Mouse (Mus musculus) hindbrain, embryonic 16.5 days (tissue): ENCODE measurements around the gene Zfp536. TPM values are rescaled to one million over a fixed set of nuclear protein-coding genes. Genes with fewer than 3 reads are reported as not detected.

Experiments
- ATAC-seq: fragments of 200-750 bp; cut with Nextera tagmentation; 2 replicates; pipeline ENCODE4 v1.8.0; 2017; ENCODE audit warnings: moderate TSS enrichment, moderate library complexity
- H3K27ac ChIP-seq: fragments of 300-500 bp; sonication (generic); 2 replicates; pipeline ENCODE4 v1.5.1; 2014; ENCODE audit warnings: low read depth, mild to moderate bottlenecking, control low read depth, low read length, moderate library complexity
- H3K27me3 ChIP-seq: fragments of 300-500 bp; sonication (generic); replicated peaks from 2 replicates; pipeline ENCODE4 v1.6.1; 2014; ENCODE audit warnings: low read length; ENCODE audit not compliant: control insufficient read depth, insufficient read depth
- H3K36me3 ChIP-seq: fragments of 300-500 bp; sonication (generic); 2 replicates; pipeline ENCODE4 v1.6.1; 2014; ENCODE audit warnings: mild to moderate bottlenecking, low read length, moderate library complexity, mixed read lengths; ENCODE audit not compliant: control insufficient read depth, insufficient read depth
- H3K4me1 ChIP-seq: fragments of 300-500 bp; sonication (generic); 2 replicates; pipeline ENCODE4 v1.6.1; 2014; ENCODE audit warnings: low read depth, low read length; ENCODE audit not compliant: control insufficient read depth, insufficient read depth
- H3K4me2 ChIP-seq: fragments of 300-500 bp; sonication (generic); 2 replicates; pipeline ENCODE4 v1.6.1; 2014; ENCODE audit warnings: mild to moderate bottlenecking, low read length, control low read depth, moderate library complexity
- H3K4me3 ChIP-seq: fragments of 300-500 bp; sonication (generic); 2 replicates; pipeline ENCODE4 v1.5.1; 2014; ENCODE audit warnings: mild to moderate bottlenecking, low read length, control low read depth, moderate library complexity
- H3K9ac ChIP-seq: fragments of 300-500 bp; sonication (generic); 2 replicates; pipeline ENCODE4 v1.6.1; 2014; ENCODE audit warnings: low read depth, mild to moderate bottlenecking, control low read depth, low read length, moderate library complexity
- H3K9me3 ChIP-seq: fragments of 300-500 bp; sonication (generic); 2 replicates; pipeline ENCODE4 v1.6.1; 2014; ENCODE audit warnings: mild to moderate bottlenecking, low read length, moderate library complexity; ENCODE audit not compliant: control insufficient read depth
- WGBS: fragments of 180-500 bp; shearing (Covaris S2); extraction: QIAGEN DNeasy Blood & Tissue Kit; methylation state at CpG from one replicate; pipeline ENCODE4 v1.1.7; 2014; 5-methylcytosine and 5-hydroxymethylcytosine counted together
- polyA plus RNA-seq: library from polyadenylated mRNA; unstranded; fragments of >200 nt; fragmentation: Nextera tagmentation; extraction: Ambion mirVana; gene quantifications from 2 replicates; pipeline ENCODE4 v1.2.1, GENCODE M21; 2015

Zfp536 gene
- polyA plus RNA-seq, 1 experiment from 2014 or later: 28.5 TPM

- no peak for ATAC-seq
- no peaks in the 10 kb centered on the region for H3K27me3 ChIP-seq
- no peak overlapping the region for H3K27ac ChIP-seq
- peaks cover 16% of the 10 kb centered on the region for H3K4me1 ChIP-seq
- no peak overlapping the region for H3K4me3 ChIP-seq
- 71% methylated on average over 3 of the region's 3 CpGs for WGBS
- H3K4me2 ChIP-seq: no peak overlapping the region
- H3K9ac ChIP-seq: no peak overlapping the region
- no peaks in the 10 kb centered on the region for H3K9me3 ChIP-seq
- H3K36me3 ChIP-seq: no peaks in the 10 kb centered on the region
Observed at GRCm38 (mm10) chr7:37685247-37685646, 88.2 kb downstream of the Zfp536 start.

DNA sequence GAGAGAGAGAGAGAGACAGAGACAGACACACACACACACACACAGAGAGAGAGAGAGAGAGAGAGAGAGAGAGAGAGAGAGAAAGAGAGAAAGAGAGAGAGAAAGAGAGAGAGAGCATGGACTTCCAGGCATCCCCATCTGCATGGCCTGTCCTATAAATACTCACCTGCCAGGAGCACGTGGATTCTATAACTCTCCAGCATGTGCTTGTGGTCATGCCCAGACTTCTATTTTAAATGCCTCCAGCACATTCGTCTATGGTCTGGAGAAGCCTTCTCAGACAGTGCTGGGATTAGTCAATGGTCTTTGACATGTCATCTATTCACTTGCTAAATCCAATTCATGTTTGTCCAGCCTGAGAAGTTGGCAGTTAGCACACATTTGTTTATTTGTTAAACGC, 92.1 kb downstream of the Zfp536 start:
- WGBS: 57% methylated on average over 3 of the region's 3 CpGs
- no peak overlapping the region for H3K4me3 ChIP-seq
- ATAC-seq: no peak

GRCm38 (mm10) chr7:37663676-37664365, 109.6 kb downstream of the Zfp536 start:
- Histone ChIP-seq H3K4me3 (no peak overlapping the region), H3K4me2 (no peak overlapping the region), H3K36me3 (no peaks in the 10 kb centered on the region), H3K4me1 (peaks cover 11% of the 10 kb centered on the region), H3K27ac (no peak overlapping the region), H3K27me3 (no peaks in the 10 kb centered on the region), H3K9me3 (no peaks in the 10 kb centered on the region), H3K9ac (no peak overlapping the region)
- no peak for ATAC-seq
- 88% methylated on average over 7 of the region's 7 CpGs for WGBS

More for the DNA sequence above, 92.1 kb downstream of the Zfp536 start:
- H3K9me3 ChIP-seq: no peaks in the 10 kb centered on the region
- no peak overlapping the region for H3K27ac ChIP-seq
- no peaks in the 10 kb centered on the region for H3K27me3 ChIP-seq
- H3K9ac ChIP-seq: no peak overlapping the region
- H3K4me2 ChIP-seq: no peak overlapping the region
- no peaks in the 10 kb centered on the region; the same call in 1 of the 2 replicates for H3K4me1 ChIP-seq
- H3K36me3 ChIP-seq: no peaks in the 10 kb centered on the region

DNA sequence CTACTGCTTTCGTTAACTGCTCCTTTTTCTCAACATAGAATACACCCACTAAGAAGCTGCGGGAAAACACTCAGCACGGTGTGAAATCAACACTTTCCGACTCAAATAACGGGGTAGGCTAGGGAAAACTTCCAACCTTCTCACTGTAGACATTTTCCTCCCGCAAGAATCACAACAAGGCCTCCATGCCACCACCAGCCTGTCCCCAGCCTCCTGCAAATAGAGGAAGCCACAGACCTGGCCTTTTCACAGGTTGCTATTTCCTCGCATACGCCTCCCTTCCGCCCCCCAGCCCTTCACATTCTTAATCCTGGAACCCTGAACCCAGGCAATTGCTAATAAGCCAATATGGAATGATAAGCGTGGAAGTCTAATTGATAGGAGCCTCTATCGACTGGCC, 124.8 kb downstream of the Zfp536 start:
- Histone ChIP-seq H3K4me1 (peaks cover 11% of the 10 kb centered on the region), H3K27me3 (no peaks in the 10 kb centered on the region), H3K36me3 (0 out of 2 replicates have a peak, but pooled peaks cover 2% of the 10 kb centered on the region), H3K4me2 (no peak overlapping the region), H3K4me3 (no peak overlapping the region), H3K9ac (no peak overlapping the region), H3K9me3 (no peaks in the 10 kb centered on the region), H3K27ac (no peak overlapping the region)
- no peak for ATAC-seq
- 88% methylated on average over 11 of the region's 11 CpGs for WGBS

DNA sequence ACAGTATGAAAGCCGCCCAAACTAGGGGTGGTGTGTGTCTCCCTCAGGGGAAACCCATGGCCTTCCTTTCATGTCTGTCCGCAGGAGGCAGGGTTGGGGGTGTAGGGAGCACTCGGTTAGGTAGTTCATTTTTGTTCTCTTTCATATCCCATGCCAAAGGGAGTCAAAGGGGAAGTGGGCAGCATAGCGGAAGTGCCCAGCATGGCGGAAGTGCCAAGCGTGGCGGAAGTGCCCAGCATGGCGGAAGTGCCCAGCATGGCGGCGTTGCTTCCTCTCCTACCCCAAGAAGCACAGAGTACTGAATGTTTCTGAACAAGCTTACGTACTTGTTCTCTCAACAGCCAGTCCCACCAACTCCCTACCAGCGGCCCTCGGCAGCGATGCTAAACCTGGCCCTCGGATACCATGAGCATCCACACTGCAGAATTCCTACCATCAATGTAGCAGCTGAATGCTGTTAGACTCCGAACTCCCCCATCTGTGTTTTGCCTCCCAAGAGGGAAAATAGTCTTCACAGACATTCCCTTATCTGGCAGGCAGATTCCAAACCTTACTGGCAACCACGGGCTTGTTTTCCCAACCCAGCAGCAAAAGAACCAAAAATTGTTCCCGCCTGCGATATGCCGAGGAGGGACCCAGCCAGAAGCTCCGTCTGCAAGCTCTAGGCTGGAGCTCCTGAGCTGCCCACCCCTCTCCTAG, 125.4 kb downstream of the Zfp536 start:
- Histone ChIP-seq H3K27ac (no peak overlapping the region; the same call in 1 of the 2 replicates), H3K4me2 (no peak overlapping the region), H3K27me3 (no peaks in the 10 kb centered on the region), H3K36me3 (0 out of 2 replicates have a peak, but pooled peaks cover under 1% of the 10 kb centered on the region), H3K9ac (no peak overlapping the region), H3K9me3 (no peaks in the 10 kb centered on the region), H3K4me1 (peaks cover 11% of the 10 kb centered on the region), H3K4me3 (no peak overlapping the region)
- 93% methylated on average over 21 of the region's 21 CpGs for WGBS
- ATAC-seq: no peak

DNA sequence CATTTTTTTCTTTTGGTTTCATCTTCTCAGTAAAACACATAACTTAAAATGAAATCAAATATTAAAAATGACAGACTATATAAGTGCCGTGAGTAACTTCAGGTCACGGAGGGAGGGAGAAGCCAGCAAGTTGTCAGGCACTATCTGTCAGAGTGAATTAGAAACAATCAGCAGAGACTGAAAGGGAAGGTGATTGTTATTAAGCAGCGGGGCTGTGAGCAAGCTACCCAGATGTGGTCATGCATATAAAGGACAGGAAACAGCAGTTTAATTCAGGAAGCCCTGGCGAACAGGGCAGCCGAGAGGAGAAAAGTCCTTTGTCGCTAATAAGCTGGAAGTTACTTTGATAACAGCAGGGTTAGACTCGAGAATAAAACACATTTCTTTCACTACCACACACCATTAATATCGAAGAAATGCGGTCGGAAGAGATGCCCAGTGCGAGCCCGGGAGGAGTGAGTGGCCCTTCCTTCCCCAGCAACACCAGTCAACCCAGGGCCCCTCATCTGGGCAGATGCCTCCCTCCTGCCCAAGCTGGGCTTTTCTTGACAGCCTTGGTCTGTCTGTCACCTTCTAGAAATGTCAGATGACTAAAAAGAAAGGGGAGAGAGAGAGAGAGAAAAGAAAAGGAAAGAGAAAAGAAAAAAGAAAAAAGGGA, 133.6 kb downstream of the Zfp536 start:
- WGBS: 28% methylated on average over 12 of the region's 12 CpGs
- Histone ChIP-seq H3K27ac (no peak overlapping the region), H3K9ac (no peak overlapping the region), H3K27me3 (no peaks in the 10 kb centered on the region), H3K36me3 (no peaks in the 10 kb centered on the region), H3K4me2 (no peak overlapping the region), H3K4me1 (no peaks in the 10 kb centered on the region), H3K4me3 (no peak overlapping the region), H3K9me3 (no peaks in the 10 kb centered on the region)
- no peak for ATAC-seq

DNA sequence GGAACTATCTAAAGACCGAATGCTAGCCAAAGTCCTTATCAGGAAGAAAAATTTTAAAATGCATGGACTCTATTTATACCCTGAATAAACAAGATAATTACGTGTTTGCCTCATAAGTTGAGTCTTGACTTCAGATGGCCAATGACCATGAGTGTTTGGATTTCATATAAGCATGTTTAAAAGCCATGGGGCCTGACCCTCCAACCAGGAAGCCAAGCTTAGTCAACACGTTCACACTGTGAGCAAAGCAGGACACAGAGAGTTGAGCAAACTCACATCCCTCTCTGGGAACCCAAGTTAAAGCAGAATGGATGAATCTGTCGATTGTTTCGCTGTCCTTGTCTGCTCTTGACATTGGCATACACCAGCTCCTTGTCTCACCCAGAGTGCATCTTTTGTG, 138.6 kb downstream of the Zfp536 start:
- Histone ChIP-seq H3K36me3 (no peaks in the 10 kb centered on the region), H3K4me1 (no peaks in the 10 kb centered on the region), H3K4me2 (no peak overlapping the region), H3K9ac (no peak overlapping the region), H3K4me3 (no peak overlapping the region), H3K27me3 (no peaks in the 10 kb centered on the region), H3K9me3 (no peaks in the 10 kb centered on the region), H3K27ac (no peak overlapping the region)
- no peak for ATAC-seq
- 67% methylated on average over 5 of the region's 5 CpGs for WGBS

DNA sequence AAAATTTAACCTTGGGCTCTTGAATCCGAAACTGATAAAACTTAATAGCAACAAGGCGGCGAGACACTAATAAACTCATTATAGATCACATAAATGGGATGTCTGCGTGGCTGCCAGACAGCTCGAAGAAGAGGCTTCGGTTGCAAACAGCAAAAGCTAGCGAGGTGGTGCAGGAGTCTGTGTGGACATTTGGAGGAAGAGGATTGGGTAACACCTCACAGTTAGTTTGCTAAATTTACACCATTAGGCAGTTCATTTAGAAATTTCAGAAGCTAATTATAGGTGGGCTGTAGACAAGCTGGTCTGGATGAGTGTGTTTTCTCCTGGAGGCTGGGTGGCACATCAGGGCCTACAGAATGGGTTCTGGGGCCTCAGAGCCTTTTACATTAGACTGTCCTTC, 143.0 kb downstream of the Zfp536 start:
- H3K4me2 ChIP-seq: no peak overlapping the region
- WGBS: 82% methylated on average over 7 of the region's 7 CpGs
- H3K4me1 ChIP-seq: peaks cover 9% of the 10 kb centered on the region
- H3K9me3 ChIP-seq: no peaks in the 10 kb centered on the region
- no peaks in the 10 kb centered on the region for H3K27me3 ChIP-seq
- ATAC-seq: no peak
- H3K9ac ChIP-seq: no peak overlapping the region
- no peak overlapping the region for H3K27ac ChIP-seq
- H3K4me3 ChIP-seq: no peak overlapping the region
- H3K36me3 ChIP-seq: no peaks in the 10 kb centered on the region

- Histone ChIP-seq H3K9ac (peak overlapping the region; percentile 42), H3K27me3 (no peaks in the 10 kb centered on the region), H3K9me3 (no peaks in the 10 kb centered on the region), H3K36me3 (no peaks in the 10 kb centered on the region), H3K4me3 (no peak overlapping the region), H3K27ac (peak overlapping the region; percentile 32; the same call in 1 of the 2 replicates), H3K4me2 (no peak overlapping the region; the same call in 1 of the 2 replicates), H3K4me1 (peaks cover 16% of the 10 kb centered on the region)
- WGBS: 31% methylated on average over 6 of the region's 6 CpGs
- no peak for ATAC-seq
Observed at GRCm38 (mm10) chr7:37627897-37628510, 145.4 kb downstream of the Zfp536 start.
